ENCODE assay signal across 16 mouse cellular contexts in genomic region chr14:34774231-34774630, GRCm38 (mm10). TPM values are rescaled to one million over a fixed set of nuclear protein-coding genes. Genes with fewer than 3 reads are reported as not detected.
"Had no signal": no experiment of that assay in that cellular context is flagged by ENCODE, and none has a peak within 500 bp of the region (broad histone marks: within the 10 kb centered on the region; RNA-seq: fewer than 3 reads in every experiment).

No protein-coding gene starts in this region.

- H3K4me2 ChIP-seq: liver, embryonic 11.5 days; liver, embryonic 15.5 days; midbrain, embryonic 13.5 days; neural tube, embryonic 15.5 days had no signal

- H3K4me3 ChIP-seq: layer of hippocampus, adult 2 months; left cerebral cortex, adult 2 months; liver, embryonic 15.5 days; midbrain, embryonic 13.5 days; neural tube, embryonic 15.5 days had no signal

- ATAC-seq: lung, postnatal 0 days; midbrain, embryonic 13.5 days had no signal

- H3K9me3 ChIP-seq: liver, embryonic 15.5 days; midbrain, embryonic 13.5 days; neural tube, embryonic 15.5 days had no signal

- DNase-seq: kidney, adult 9 months; kidney, postnatal 36 days; lung, adult 2 months; lung, postnatal 36 days; spleen, adult 18-20 months; thymus, adult 18-20 months; thymus, postnatal 14 days had no signal

- H3K27ac ChIP-seq: kidney, postnatal 0 days; layer of hippocampus, adult 2 months; left cerebral cortex, adult 2 months; liver, embryonic 15.5 days; midbrain, embryonic 13.5 days; neural tube, embryonic 15.5 days had no signal

- H3K36me3 ChIP-seq: liver, embryonic 15.5 days; midbrain, embryonic 13.5 days; neural tube, embryonic 15.5 days had no signal

- H3K9ac ChIP-seq: liver, embryonic 15.5 days; midbrain, embryonic 13.5 days; neural tube, embryonic 15.5 days had no signal

RNA-seq across cellular contexts. Expression of gene Grid1, which starts 45.7 kb away (rescaled TPM):
- total RNA-seq: megakaryocyte progenitor cell, adult 5-6 weeks had no signal
